Mouse (Mus musculus) midbrain, embryonic 14.5 days (tissue): ENCODE data around the gene Ralgapb. TPM values are rescaled to one million over a fixed set of nuclear protein-coding genes. Genes with fewer than 3 reads are reported as not detected.

Experiments used
- ATAC-seq: fragments of 200-750 bp; cut with Nextera tagmentation; 2 replicates; pipeline ENCODE4 v1.8.0; 2017; ENCODE audit warnings: moderate number of reproducible peaks, moderate library complexity; ENCODE audit not compliant: low FRiP score, low TSS enrichment
- DNase-seq: peaks from one replicate; pipeline ENCODE4 v3.0.0-alpha.2; 2015
- H3K27ac ChIP-seq: fragments of 300-500 bp; sonication (generic); replicated peaks from 2 replicates; pipeline ENCODE4 v1.5.1; 2014; ENCODE audit warnings: mild to moderate bottlenecking, low read depth, low read length, moderate library complexity
- H3K27me3 ChIP-seq: fragments of 300-500 bp; sonication (generic); 2 replicates; pipeline ENCODE4 v1.6.1; 2014; ENCODE audit warnings: low read length, control low read depth, mixed read lengths; ENCODE audit not compliant: control insufficient read depth, insufficient read depth
- H3K36me3 ChIP-seq: fragments of 300-500 bp; sonication (generic); 2 replicates; pipeline ENCODE4 v1.6.1; 2014; ENCODE audit warnings: low read length, control low read depth; ENCODE audit not compliant: control insufficient read depth, insufficient read depth
- H3K4me1 ChIP-seq: fragments of 300-500 bp; sonication (generic); 2 replicates; pipeline ENCODE4 v1.6.1; 2014; ENCODE audit warnings: mild to moderate bottlenecking, antibody characterized with exemption, low read length, control low read depth; ENCODE audit not compliant: control insufficient read depth, insufficient read depth
- H3K4me2 ChIP-seq: fragments of 300-500 bp; sonication (generic); 2 replicates; pipeline ENCODE4 v1.6.1; 2014; ENCODE audit warnings: mild to moderate bottlenecking, low read length, moderate library complexity
- H3K4me3 ChIP-seq: fragments of 300-500 bp; sonication (generic); replicated peaks from 2 replicates; pipeline ENCODE4 v1.5.1; 2014; ENCODE audit warnings: low read depth, low read length
- H3K9ac ChIP-seq: fragments of 300-500 bp; sonication (generic); replicated peaks from 2 replicates; pipeline ENCODE4 v1.6.1; 2014; ENCODE audit warnings: mild to moderate bottlenecking, low read length, moderate library complexity
- H3K9me3 ChIP-seq: fragments of 300-500 bp; sonication (generic); 2 replicates; pipeline ENCODE4 v1.6.1; 2016; ENCODE audit warnings: low read length, control low read depth, mixed read lengths; ENCODE audit not compliant: control insufficient read depth
- WGBS: fragments of 180-500 bp; shearing (Covaris S2); extraction: QIAGEN DNeasy Blood & Tissue Kit; methylation state at CpG from one replicate; pipeline ENCODE4 v1.1.7; 2014; 5-methylcytosine and 5-hydroxymethylcytosine counted together
- polyA plus RNA-seq: library from polyadenylated mRNA; unstranded; fragments of >200 nt; fragmentation: Nextera tagmentation; extraction: Ambion mirVana; gene quantifications from 2 replicates; pipeline ENCODE4 v1.2.1, GENCODE M21; 2014

Ralgapb gene
- polyA plus RNA-seq, 1 experiment from 2014 or later = 32.6 TPM

GRCm38 (mm10) chr2:158370173-158370550, 39.5 kb upstream of the Ralgapb start:
- H3K4me2 ChIP-seq = no peak overlapping the region
- no peaks in the 10 kb centered on the region for H3K36me3 ChIP-seq
- no peaks in the 10 kb centered on the region for H3K27me3 ChIP-seq
- no peak overlapping the region for H3K9ac ChIP-seq
- H3K4me3 ChIP-seq = no peak overlapping the region
- H3K4me1 ChIP-seq = no peaks in the 10 kb centered on the region
- ATAC-seq (no peak), DNase-seq (no peak)
- WGBS = 12% methylated on average over 5 of the region's 5 CpGs
- H3K27ac ChIP-seq = no peak overlapping the region
- no peaks in the 10 kb centered on the region for H3K9me3 ChIP-seq

GRCm38 (mm10) chr2:158373061-158373460, 36.6 kb upstream of the Ralgapb start:
- ATAC-seq (no peak), DNase-seq (no peak)
- Histone ChIP-seq H3K27ac (no peak overlapping the region), H3K27me3 (no peaks in the 10 kb centered on the region), H3K4me1 (no peaks in the 10 kb centered on the region), H3K9ac (no peak overlapping the region), H3K4me3 (no peak overlapping the region), H3K36me3 (peaks cover 5% of the 10 kb centered on the region), H3K9me3 (no peaks in the 10 kb centered on the region), H3K4me2 (no peak overlapping the region)
- 79% methylated on average over 5 of the region's 5 CpGs for WGBS

- H3K27ac ChIP-seq = no peak overlapping the region
- ATAC-seq = no peak
Measured at GRCm38 (mm10) chr2:158373516-158373915, 36.1 kb upstream of the Ralgapb start.

GRCm38 (mm10) chr2:158375443-158376122, 34.1 kb upstream of the Ralgapb start, which contains the start of gene Snhg11:
Gene Snhg11, plus strand, starts transcription at chr2:158375638.
- Histone ChIP-seq H3K4me2 (peak within 1 kb of the TSS; percentile 56), H3K27me3 (no peaks in the 10 kb centered on the region), H3K9ac (peak within 1 kb of the TSS; percentile 47), H3K27ac (peak within 1 kb of the TSS; percentile 75), H3K36me3 (peaks cover 10% of the 10 kb centered on the region), H3K9me3 (no peaks in the 10 kb centered on the region), H3K4me1 (no peaks in the 10 kb centered on the region), H3K4me3 (peak within 1 kb of the TSS; percentile 38)
- WGBS = 2% methylated on average over 36 of the region's 36 CpGs
- ATAC-seq (peak; percentile 82), DNase-seq (peak; percentile 91)

More at GRCm38 (mm10) chr2:158373516-158373915, 36.1 kb upstream of the Ralgapb start:
- no peak overlapping the region for H3K4me3 ChIP-seq
- no peak overlapping the region for H3K4me2 ChIP-seq
- no peaks in the 10 kb centered on the region for H3K9me3 ChIP-seq
- no peak overlapping the region for H3K9ac ChIP-seq
- no peaks in the 10 kb centered on the region for H3K27me3 ChIP-seq
- H3K36me3 ChIP-seq = peaks cover 10% of the 10 kb centered on the region
- WGBS = 60% methylated on average over 7 of the region's 7 CpGs
- H3K4me1 ChIP-seq = no peaks in the 10 kb centered on the region
- DNase-seq = no peak

GRCm38 (mm10) chr2:158376123-158376687, 33.4 kb upstream of the Ralgapb start:
- Histone ChIP-seq H3K4me3 (peak overlapping the region; percentile 38), H3K4me1 (no peaks in the 10 kb centered on the region), H3K9ac (peak overlapping the region; percentile 47), H3K36me3 (peaks cover 16% of the 10 kb centered on the region), H3K4me2 (peak overlapping the region; percentile 56), H3K27me3 (no peaks in the 10 kb centered on the region), H3K27ac (peak overlapping the region; percentile 75), H3K9me3 (no peaks in the 10 kb centered on the region)
- peak; percentile 19; the same call in 1 of the 2 replicates for ATAC-seq
- DNase-seq = peak; percentile 33
- 27% methylated on average over 12 of the region's 12 CpGs for WGBS

GRCm38 (mm10) chr2:158376798-158377197, 32.9 kb upstream of the Ralgapb start:
- Histone ChIP-seq H3K9ac (peak overlapping the region; percentile 47), H3K4me1 (no peaks in the 10 kb centered on the region), H3K9me3 (no peaks in the 10 kb centered on the region), H3K4me2 (peak overlapping the region; percentile 56), H3K27me3 (no peaks in the 10 kb centered on the region), H3K4me3 (peak overlapping the region; percentile 38), H3K36me3 (peaks cover 20% of the 10 kb centered on the region), H3K27ac (peak overlapping the region; percentile 75)
- WGBS = 69% methylated on average over 7 of the region's 7 CpGs
- peak; percentile 35 for DNase-seq
- ATAC-seq = no peak

GRCm38 (mm10) chr2:158377811-158378210, 31.8 kb upstream of the Ralgapb start:
- WGBS = 86% methylated on average over 1 of the region's 1 CpGs
- H3K27ac ChIP-seq = no peak overlapping the region
- H3K27me3 ChIP-seq = no peaks in the 10 kb centered on the region
- no peaks in the 10 kb centered on the region for H3K4me1 ChIP-seq
- peak overlapping the region; percentile 56 for H3K4me2 ChIP-seq
- ATAC-seq (no peak), DNase-seq (no peak)
- H3K36me3 ChIP-seq = peaks cover 23% of the 10 kb centered on the region
- H3K9me3 ChIP-seq = no peaks in the 10 kb centered on the region
- no peak overlapping the region for H3K4me3 ChIP-seq
- H3K9ac ChIP-seq = no peak overlapping the region; the same call in 1 of the 2 replicates

- DNase-seq = peak; percentile 95
- Histone ChIP-seq H3K9me3 (no peaks in the 10 kb centered on the region), H3K27me3 (no peaks in the 10 kb centered on the region), H3K27ac (no peak overlapping the region), H3K4me2 (no peak overlapping the region), H3K4me1 (no peaks in the 10 kb centered on the region), H3K9ac (no peak overlapping the region), H3K4me3 (no peak overlapping the region), H3K36me3 (peaks cover 23% of the 10 kb centered on the region)
- 42% methylated on average over 13 of the region's 13 CpGs for WGBS
- ATAC-seq = peak; percentile 21; the same call in 1 of the 2 replicates
Measured at GRCm38 (mm10) chr2:158379354-158380078, 30.1 kb upstream of the Ralgapb start.
